Mouse (Mus musculus) liver, embryonic 11.5 days (tissue): Measurements from ENCODE around the gene Ube2s. TPM values are rescaled to one million over a fixed set of nuclear protein-coding genes. Genes with fewer than 3 reads are reported as not detected.
"Not testable (repeated sequence)": the region's sequence is repeated elsewhere in the genome, so short reads cannot be mapped to it uniquely, and the experiment has no call there.

Source experiments
- ATAC-seq: fragments of 200-750 bp; cut with Nextera tagmentation; replicated peaks from 2 replicates; pipeline ENCODE4 v1.8.0; 2017; ENCODE audit warnings: moderate number of reproducible peaks, mild to moderate bottlenecking, moderate TSS enrichment, moderate library complexity; ENCODE audit not compliant: low FRiP score
- DNase-seq: peaks from one replicate; pipeline ENCODE4 v3.0.0-alpha.2; 2017; ENCODE audit warnings: low spot score
- H3K27ac ChIP-seq: fragments of 300-500 bp; sonication (generic); 2 replicates; pipeline ENCODE4 v1.5.1; 2014; ENCODE audit warnings: mild to moderate bottlenecking, low read depth, low read length, control low read depth
- H3K27me3 ChIP-seq: fragments of 300-500 bp; sonication (generic); replicated peaks from 2 replicates; pipeline ENCODE4 v1.6.1; 2014; ENCODE audit warnings: low read length, mixed read lengths; ENCODE audit not compliant: control insufficient read depth, insufficient read depth
- H3K36me3 ChIP-seq: fragments of 300-500 bp; sonication (generic); 2 replicates; pipeline ENCODE4 v1.6.1; 2014; ENCODE audit warnings: mild to moderate bottlenecking, low read length, moderate library complexity, mixed read lengths; ENCODE audit not compliant: control insufficient read depth, insufficient read depth
- H3K4me1 ChIP-seq: fragments of 300-500 bp; sonication (generic); replicated peaks from 2 replicates; pipeline ENCODE4 v1.6.1; 2014; ENCODE audit warnings: low read length, mixed read lengths; ENCODE audit not compliant: control insufficient read depth, insufficient read depth
- H3K4me2 ChIP-seq: fragments of 300-500 bp; sonication (generic); 2 replicates; pipeline ENCODE4 v1.6.1; 2014; ENCODE audit warnings: mild to moderate bottlenecking, control low read depth, moderate library complexity
- H3K4me3 ChIP-seq: fragments of 300-500 bp; sonication (generic); 2 replicates; pipeline ENCODE4 v1.5.1; 2014; ENCODE audit warnings: low read depth, low read length, control low read depth
- H3K9ac ChIP-seq: fragments of 300-500 bp; sonication (generic); 2 replicates; pipeline ENCODE4 v1.6.1; 2014; ENCODE audit warnings: low read depth, low read length, control low read depth
- H3K9me3 ChIP-seq: fragments of 300-500 bp; sonication (generic); 2 replicates; pipeline ENCODE4 v1.6.1; 2016; ENCODE audit warnings: low read length, inconsistent platforms, mixed read lengths; ENCODE audit not compliant: control insufficient read depth
- WGBS: fragments of 180-500 bp; shearing (Covaris S2); extraction: QIAGEN DNeasy Blood & Tissue Kit; methylation state at CpG from one replicate; pipeline ENCODE4 v1.1.7; 2014; 5-methylcytosine and 5-hydroxymethylcytosine counted together
- polyA plus RNA-seq: library from polyadenylated mRNA; unstranded; fragments of >200 nt; fragmentation: Nextera tagmentation; extraction: Ambion mirVana; gene quantifications from 2 replicates; pipeline ENCODE4 v1.2.1, GENCODE M21; 2014

The Ube2s gene
- 367 and 402 TPM in 2 replicates for polyA plus RNA-seq

DNA sequence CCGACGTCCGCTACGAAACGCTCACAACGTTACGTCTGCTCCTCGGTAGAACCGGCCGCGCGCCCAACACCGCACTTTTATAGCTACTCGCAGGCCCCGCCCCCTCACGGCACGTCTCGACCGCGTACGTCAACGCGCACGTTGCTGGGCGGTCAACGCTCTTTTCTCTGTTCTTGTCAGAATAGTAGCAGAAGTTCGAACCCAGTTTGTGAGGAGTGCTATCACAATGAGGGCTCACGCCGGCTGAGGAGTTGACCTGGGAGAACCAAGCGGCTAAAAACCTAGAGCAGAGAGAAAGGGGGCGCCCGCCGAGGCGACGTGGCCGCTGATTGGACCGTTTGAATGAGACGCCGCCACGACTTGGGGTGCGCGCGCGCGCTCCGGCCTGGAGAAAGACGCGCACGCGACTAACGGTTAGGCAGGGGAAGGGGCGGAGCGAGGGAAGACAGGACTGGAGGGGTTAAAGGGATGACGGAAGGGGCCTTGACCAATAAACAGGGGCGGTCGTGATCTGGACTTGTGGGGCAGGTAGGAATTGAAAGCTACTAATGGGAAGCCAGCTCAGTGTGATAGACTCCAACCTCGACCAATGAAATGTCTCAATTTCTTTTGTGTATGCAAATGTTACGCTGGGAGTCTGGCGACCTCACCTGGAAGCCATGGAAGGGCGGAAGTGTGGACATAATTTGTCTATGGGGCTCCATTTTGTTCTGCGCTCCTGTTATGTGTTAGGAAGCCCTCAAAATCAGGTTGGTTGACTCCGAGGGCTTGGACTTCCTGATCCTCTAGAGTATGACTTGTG is at the start of gene Ube2s:
Ube2s (minus strand) TSS at position 288 of the 802 bp plus-strand sequence.
- peak; percentile 99 for DNase-seq
- Histone ChIP-seq H3K4me2 (peak within 1 kb of the TSS; percentile 93), H3K9me3 (no peaks in the 10 kb centered on the region), H3K4me1 (peaks cover 28% of the 10 kb centered on the region), H3K27me3 (no peaks in the 10 kb centered on the region), H3K4me3 (peak within 1 kb of the TSS; percentile 100), H3K36me3 (peaks cover 22% of the 10 kb centered on the region), H3K27ac (peak within 1 kb of the TSS; percentile 90), H3K9ac (peak within 1 kb of the TSS; percentile 99)
- under 1% methylated on average over 62 of the region's 62 CpGs for WGBS
- ATAC-seq: peak; percentile 99

DNA sequence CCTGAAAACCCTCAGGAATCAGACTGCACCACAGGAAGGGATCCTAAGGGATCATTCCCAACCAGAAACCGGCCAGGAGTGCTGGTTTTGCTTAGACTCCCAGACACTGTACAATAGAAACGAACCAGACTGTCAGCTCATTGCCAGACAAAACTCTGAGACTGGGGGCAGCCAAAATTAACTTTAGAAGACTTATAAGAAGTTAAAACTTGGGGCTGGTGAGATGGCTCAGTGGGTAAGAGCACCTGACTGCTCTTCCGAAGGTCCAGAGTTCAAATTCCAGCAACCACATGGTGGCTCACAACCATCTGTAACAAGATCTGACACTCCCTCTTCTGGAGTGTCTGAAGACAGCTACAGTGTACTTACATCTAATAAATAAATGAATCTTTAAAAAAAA is 48.5 kb upstream of the Ube2s start:
- not testable (repeated sequence) for H3K9me3 ChIP-seq, H3K4me3 ChIP-seq, H3K27me3 ChIP-seq, H3K27ac ChIP-seq, H3K4me2 ChIP-seq, H3K4me1 ChIP-seq, H3K36me3 ChIP-seq, DNase-seq, ATAC-seq, H3K9ac ChIP-seq
- WGBS: 76% methylated on average over 3 of the region's 3 CpGs

DNA sequence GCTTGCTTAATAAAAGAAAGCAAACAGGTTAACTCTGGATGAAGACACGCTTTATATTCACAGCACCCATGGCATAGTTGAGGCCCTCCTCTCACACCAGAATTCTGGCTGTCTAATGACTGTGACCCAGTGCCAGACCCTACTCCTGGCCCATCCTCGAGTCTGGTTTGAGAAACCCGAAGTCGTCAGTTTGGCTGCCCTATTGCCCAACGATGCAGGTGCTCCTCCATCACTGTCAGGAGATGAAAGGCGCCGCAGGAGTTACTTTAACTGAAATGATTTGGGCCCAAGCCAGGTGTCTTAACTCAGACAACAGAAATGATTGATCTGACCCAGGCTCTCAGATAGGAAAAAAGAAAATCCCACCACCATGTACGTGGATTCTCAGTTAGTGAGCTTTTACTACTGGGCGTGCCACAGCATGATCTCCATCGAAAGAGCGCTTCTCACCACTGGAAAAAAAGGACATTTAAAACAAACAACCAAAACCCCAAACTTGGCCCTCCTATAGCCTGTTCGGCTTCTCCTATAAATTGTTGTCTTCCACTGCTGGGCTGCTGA is 47.1 kb upstream of the Ube2s start:
- H3K9ac ChIP-seq: no peak overlapping the region
- H3K4me2 ChIP-seq: no peak overlapping the region
- no peak overlapping the region for H3K27ac ChIP-seq
- DNase-seq (no peak), ATAC-seq (no peak)
- H3K9me3 ChIP-seq: no peaks in the 10 kb centered on the region
- no peaks in the 10 kb centered on the region for H3K36me3 ChIP-seq
- WGBS: 67% methylated on average over 12 of the region's 12 CpGs
- H3K4me3 ChIP-seq: no peak overlapping the region
- H3K4me1 ChIP-seq: no peaks in the 10 kb centered on the region
- H3K27me3 ChIP-seq: peaks cover 6% of the 10 kb centered on the region

DNA sequence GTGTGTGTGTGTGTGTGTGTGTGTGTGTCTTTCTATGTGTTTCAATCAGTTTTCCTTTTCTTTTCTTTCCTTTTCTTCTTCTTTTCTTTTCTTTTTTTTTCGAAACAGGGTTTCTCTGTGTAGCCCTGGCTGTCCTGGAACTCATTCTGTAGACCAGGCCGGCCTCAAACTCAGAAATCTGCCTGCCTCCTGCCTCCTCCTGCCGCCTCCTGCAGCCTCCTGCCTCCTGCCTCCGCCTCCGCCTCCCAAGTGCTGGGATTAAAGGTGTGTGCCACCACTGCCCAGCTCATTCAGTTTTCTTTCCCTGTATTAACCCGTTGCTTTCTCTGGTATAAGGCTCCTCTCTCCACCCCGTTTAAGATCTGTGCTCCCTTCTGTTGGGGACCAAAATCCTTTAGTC is 44.9 kb upstream of the Ube2s start:
- ATAC-seq: no peak
- Histone ChIP-seq H3K9ac (no peak overlapping the region), H3K27ac (no peak overlapping the region), H3K36me3 (no peaks in the 10 kb centered on the region), H3K4me1 (no peaks in the 10 kb centered on the region), H3K4me2 (no peak overlapping the region), H3K4me3 (no peak overlapping the region), H3K27me3 (peaks cover 6% of the 10 kb centered on the region), H3K9me3 (no peaks in the 10 kb centered on the region)
- 60% methylated on average over 7 of the region's 7 CpGs for WGBS
- no peak for DNase-seq

DNA sequence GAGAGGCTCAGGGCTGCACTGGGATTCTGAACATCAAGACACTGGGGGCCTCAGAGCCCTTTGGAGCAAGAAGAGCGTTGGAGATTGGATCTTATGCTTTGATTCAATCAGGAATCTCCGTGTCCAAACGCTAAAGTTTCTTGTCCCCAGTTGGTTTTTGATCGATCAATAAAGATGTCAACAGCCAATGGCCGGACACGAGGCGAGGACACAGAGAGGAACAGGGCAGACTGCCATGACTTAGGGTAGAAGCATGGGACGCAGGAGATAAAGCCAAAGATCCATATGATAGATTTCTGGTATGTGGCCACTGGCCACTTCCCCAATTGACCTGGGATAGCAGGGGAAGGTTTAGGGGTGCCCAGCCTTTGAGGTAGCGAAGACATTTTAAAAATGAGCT is 44.1 kb upstream of the Ube2s start:
- Histone ChIP-seq H3K9me3 (no peaks in the 10 kb centered on the region), H3K27me3 (peaks cover 6% of the 10 kb centered on the region), H3K4me2 (no peak overlapping the region), H3K36me3 (no peaks in the 10 kb centered on the region), H3K27ac (no peak overlapping the region), H3K4me1 (no peaks in the 10 kb centered on the region), H3K9ac (no peak overlapping the region), H3K4me3 (no peak overlapping the region)
- ATAC-seq: no peak
- WGBS: 72% methylated on average over 9 of the region's 9 CpGs
- DNase-seq: no peak

DNA sequence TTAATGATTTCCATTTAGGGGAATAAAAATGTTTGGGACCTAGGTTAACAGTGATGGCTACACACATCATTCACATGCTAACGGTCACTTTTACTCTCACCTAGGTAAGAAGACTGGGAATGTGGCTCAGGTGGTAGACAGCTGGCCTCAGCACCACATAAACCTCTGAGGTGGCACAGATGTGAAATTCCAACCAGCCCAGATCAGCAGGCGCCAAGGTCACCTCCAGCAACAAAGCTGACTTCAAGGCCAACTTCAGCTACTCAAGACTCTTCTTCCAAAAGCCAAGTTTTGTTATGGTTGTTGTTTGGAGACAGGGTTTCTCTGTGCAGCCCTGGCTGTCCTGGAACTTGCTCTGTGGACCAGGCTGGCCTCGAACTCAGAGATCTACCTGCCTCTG is 41.2 kb upstream of the Ube2s start:
- no peak overlapping the region for H3K4me3 ChIP-seq
- H3K9ac ChIP-seq: no peak overlapping the region
- no peak overlapping the region for H3K27ac ChIP-seq
- WGBS: 55% methylated on average over 3 of the region's 3 CpGs
- DNase-seq (no peak), ATAC-seq (no peak)
- no peaks in the 10 kb centered on the region for H3K36me3 ChIP-seq
- H3K27me3 ChIP-seq: peaks cover 6% of the 10 kb centered on the region
- H3K9me3 ChIP-seq: no peaks in the 10 kb centered on the region
- no peaks in the 10 kb centered on the region for H3K4me1 ChIP-seq
- H3K4me2 ChIP-seq: no peak overlapping the region

DNA sequence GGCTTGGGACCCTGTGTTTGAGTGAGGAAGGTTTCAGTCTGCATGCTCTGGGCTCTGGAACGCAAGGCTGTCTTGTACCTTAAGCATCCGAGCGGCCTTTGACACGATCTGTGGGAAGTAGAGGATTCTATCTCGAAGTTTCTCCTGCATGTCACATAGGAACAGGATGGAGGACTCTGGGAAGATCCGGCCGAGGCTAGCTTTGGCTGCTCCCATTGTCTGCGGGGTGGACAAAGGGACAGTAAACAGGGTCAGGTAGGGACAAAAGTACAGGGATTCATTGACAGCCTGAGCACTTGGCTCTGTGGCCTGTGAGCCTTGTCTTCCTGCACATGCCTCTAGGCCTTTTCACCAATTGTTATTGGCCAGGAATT is 38.9 kb upstream of the Ube2s start:
- H3K9me3 ChIP-seq: no peaks in the 10 kb centered on the region
- 0 out of 2 replicates have a peak, but pooled peaks cover 4% of the 10 kb centered on the region for H3K27me3 ChIP-seq
- no peak for ATAC-seq
- no peak overlapping the region for H3K4me2 ChIP-seq
- no peaks in the 10 kb centered on the region for H3K36me3 ChIP-seq
- no peak overlapping the region for H3K4me3 ChIP-seq
- no peak overlapping the region for H3K27ac ChIP-seq
- no peak for DNase-seq
- no peak overlapping the region for H3K9ac ChIP-seq
- 64% methylated on average over 8 of the region's 8 CpGs for WGBS
- no peaks in the 10 kb centered on the region for H3K4me1 ChIP-seq

DNA sequence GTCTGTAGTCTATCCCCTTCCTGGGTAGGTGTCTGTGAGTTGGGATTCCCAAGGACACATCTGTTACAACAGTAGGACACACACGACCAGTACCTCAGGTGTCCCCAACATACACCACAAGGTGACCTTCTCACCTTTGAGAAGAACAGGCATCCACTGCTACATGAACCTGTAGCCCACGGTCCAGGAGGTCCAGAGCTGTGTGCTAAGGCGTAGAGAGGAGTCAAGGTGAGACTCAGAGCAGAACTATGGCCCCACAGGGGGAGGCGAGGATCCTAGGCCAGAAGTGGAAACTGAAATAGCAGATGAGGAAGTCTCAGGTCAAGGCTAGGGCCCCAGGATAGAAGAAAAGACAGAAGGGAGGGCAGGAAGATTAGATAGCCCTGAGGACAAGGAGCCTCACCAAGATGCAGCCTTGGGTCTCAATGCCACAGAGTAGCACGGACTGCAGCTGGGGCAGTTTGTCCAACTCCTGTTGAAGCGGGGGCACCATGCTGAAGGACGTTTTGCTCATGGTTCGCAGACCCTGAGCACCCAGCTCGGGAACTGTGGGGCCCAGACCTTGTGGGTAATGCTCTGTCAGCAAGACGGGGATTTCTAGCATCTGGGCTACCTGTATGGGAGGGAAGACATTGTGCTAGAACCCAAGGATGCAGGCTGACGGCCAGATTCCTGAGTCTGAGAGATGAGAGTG is 38.4 kb upstream of the Ube2s start:
- Histone ChIP-seq H3K4me2 (no peak overlapping the region), H3K27me3 (peaks cover 9% of the 10 kb centered on the region), H3K9ac (no peak overlapping the region), H3K36me3 (no peaks in the 10 kb centered on the region), H3K9me3 (no peaks in the 10 kb centered on the region), H3K4me1 (no peaks in the 10 kb centered on the region), H3K27ac (no peak overlapping the region), H3K4me3 (no peak overlapping the region)
- no peak for ATAC-seq
- DNase-seq: no peak
- 75% methylated on average over 11 of the region's 11 CpGs for WGBS
